8 mouse cellular contexts compared by ENCODE assay signal in the genomic region with DNA sequence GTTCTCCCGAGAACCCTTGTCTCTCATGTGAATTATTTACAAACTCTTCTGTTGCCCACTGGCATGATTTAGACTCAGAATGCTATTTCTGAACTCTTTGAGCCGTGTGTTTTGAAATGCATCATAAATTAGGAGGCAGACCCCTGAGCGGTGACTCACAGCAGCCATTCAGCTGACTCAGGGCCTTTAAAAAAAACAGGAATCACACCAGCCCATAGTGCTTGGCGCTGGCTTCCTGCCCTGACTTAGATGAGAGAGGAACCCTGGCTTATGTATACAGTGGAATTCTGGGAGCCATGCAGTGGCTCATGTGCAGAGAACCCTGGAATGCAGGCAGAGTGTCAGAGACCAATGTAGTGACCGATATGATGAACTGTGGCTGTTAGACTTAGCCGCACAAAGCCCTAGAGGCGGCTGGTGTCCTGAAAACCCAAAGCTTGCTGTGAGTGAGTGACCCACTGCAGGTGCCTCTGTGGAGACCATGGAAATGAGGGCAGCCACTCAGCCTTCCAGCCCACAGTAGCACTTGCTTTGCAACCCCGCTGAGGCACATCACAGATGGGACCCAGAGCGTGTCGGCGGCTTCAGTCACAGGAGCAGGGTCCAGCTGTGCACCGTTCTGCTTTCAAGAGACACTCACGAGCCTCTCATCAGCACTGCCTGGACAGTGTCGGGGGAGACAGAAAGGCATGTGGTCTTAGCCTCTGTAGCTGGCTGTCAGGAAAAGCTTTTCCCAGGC.
DNase-seq lines count a peak whose midpoint lies in the region; ATAC-seq and TF ChIP-seq lines count a peak whose summit lies in the region.

No protein-coding gene starts in this region.

- H3K27me3 ChIP-seq in heart, embryonic 11.5 days (ENCODE audit: control insufficient read depth, insufficient read depth, low read length), result peaks cover 5% of the 10 kb centered on the region; the same call in 1 of the 2 replicates
- H3K27me3 ChIP-seq in kidney, embryonic 15.5 days, result no peaks in the 10 kb centered on the region
- H3K27me3 ChIP-seq in stomach, embryonic 16.5 days (ENCODE audit: control insufficient read depth, insufficient read depth, low read length), result no peaks in the 10 kb centered on the region

- 0 out of 2 replicates have a peak, but pooled peaks have one; percentile 46 for ATAC-seq in heart, embryonic 11.5 days (replicated peaks; ENCODE audit: insufficient number of reproducible peaks, low FRiP score, low TSS enrichment)
- ATAC-seq in kidney, embryonic 15.5 days (replicated peaks; ENCODE audit: low FRiP score), result peak; percentile 75
- peak; percentile 52; the same call in 1 of the 2 replicates for ATAC-seq in stomach, embryonic 16.5 days (ENCODE audit: insufficient read depth, low FRiP score)

- H3K36me3 ChIP-seq in heart, embryonic 11.5 days (ENCODE audit: control insufficient read depth, insufficient read depth, low read length), result peaks cover 6% of the 10 kb centered on the region; the same call in 1 of the 2 replicates
- H3K36me3 ChIP-seq in kidney, embryonic 15.5 days, result peaks cover 52% of the 10 kb centered on the region
- H3K36me3 ChIP-seq in stomach, embryonic 16.5 days (ENCODE audit: control insufficient read depth, insufficient read depth, low read length), result peaks cover 8% of the 10 kb centered on the region

- 0 out of 2 replicates have a peak overlapping the region, but pooled peaks have one; percentile 11 for H3K4me2 ChIP-seq in heart, embryonic 11.5 days
- H3K4me2 ChIP-seq in kidney, embryonic 15.5 days, result peak overlapping the region; percentile 29
- 0 out of 2 replicates have a peak overlapping the region, but pooled peaks have one; percentile 2 for H3K4me2 ChIP-seq in stomach, embryonic 16.5 days (ENCODE audit: low read depth, low read length)

- H3K4me1 ChIP-seq in bone marrow macrophage, adult 2 months (ENCODE audit: control insufficient read depth, insufficient read depth, low read length), result peaks cover 20% of the 10 kb centered on the region
- H3K4me1 ChIP-seq in heart, embryonic 11.5 days (ENCODE audit: control insufficient read depth, insufficient read depth, low read length), result peaks cover 58% of the 10 kb centered on the region
- H3K4me1 ChIP-seq in kidney, embryonic 15.5 days, result peaks cover 80% of the 10 kb centered on the region
- peaks cover 37% of the 10 kb centered on the region for H3K4me1 ChIP-seq in stomach, embryonic 16.5 days (ENCODE audit: control insufficient read depth, insufficient read depth, low read length)

- peak overlapping the region; percentile 73 for H3K27ac ChIP-seq in bone marrow macrophage, adult 2 months (ENCODE audit: insufficient read depth, low read depth, low read length)
- H3K27ac ChIP-seq in heart, embryonic 11.5 days (ENCODE audit: low read depth, low read length), result peak overlapping the region; percentile 75
- peak overlapping the region; percentile 90 for H3K27ac ChIP-seq in kidney, embryonic 15.5 days
- peak overlapping the region; percentile 72 for H3K27ac ChIP-seq in stomach, embryonic 16.5 days (ENCODE audit: low read length)

- DNase-seq in Muller cell, postnatal 12 days (ENCODE audit: inconsistent ontology term), result peak; percentile 92
- peak; percentile 82 for DNase-seq in lung, postnatal 10 days
- no peak for DNase-seq in layer of hippocampus, adult 18-20 months (ENCODE audit: low spot score in 2 of 2)
- DNase-seq in gastrocnemius, adult 8-10 months (ENCODE audit: low spot score in 2 of 2), result no peak

- no peak overlapping the region for H3K4me3 ChIP-seq in bone marrow macrophage, adult 2 months (ENCODE audit: insufficient read depth, low read length)
- H3K4me3 ChIP-seq in heart, embryonic 11.5 days (ENCODE audit: low read depth, low read length), result no peak overlapping the region
- H3K4me3 ChIP-seq in kidney, embryonic 15.5 days (replicated peaks), result no peak overlapping the region
- no peak overlapping the region for H3K4me3 ChIP-seq in stomach, embryonic 16.5 days (replicated peaks; ENCODE audit: low read length)

- 20% methylated on average over 14 of the region's 14 CpGs for WGBS in heart, embryonic 11.5 days (ENCODE audit: insufficient replicate concordance)
- 11% methylated on average over 14 of the region's 14 CpGs for WGBS in kidney, embryonic 15.5 days
- 31% methylated on average over 14 of the region's 14 CpGs for WGBS in stomach, embryonic 16.5 days

- no peak for TF ChIP-seq CTCF in bone marrow macrophage, adult 2 months (IDR thresholded peaks at IDR 0.05; ENCODE audit: low read depth, low read length)

- no peaks in the 10 kb centered on the region for H3K9me3 ChIP-seq in heart, embryonic 11.5 days (replicated peaks; ENCODE audit: control insufficient read depth, low read length)
- no peaks in the 10 kb centered on the region for H3K9me3 ChIP-seq in kidney, embryonic 15.5 days (replicated peaks)
- no peaks in the 10 kb centered on the region for H3K9me3 ChIP-seq in stomach, embryonic 16.5 days (replicated peaks; ENCODE audit: control insufficient read depth, low read length)

- TF ChIP-seq POLR2A in bone marrow macrophage, adult 2 months (IDR thresholded peaks at IDR 0.05; ENCODE audit: borderline replicate concordance, low read depth, low read length), result no peak

- no peak overlapping the region for H3K9ac ChIP-seq in heart, embryonic 11.5 days (ENCODE audit: low read depth, low read length)
- no peak overlapping the region; the same call in 1 of the 2 replicates for H3K9ac ChIP-seq in kidney, embryonic 15.5 days
- H3K9ac ChIP-seq in stomach, embryonic 16.5 days (ENCODE audit: low read length), result 0 out of 2 replicates have a peak overlapping the region, but pooled peaks have one; percentile 41

Comparison
In these comparisons a context has a peak if more than half of its experiments do, and no peak if none do; other contexts are left out.
1. DNase-seq: peak in Muller cell, postnatal 12 days (single experiment) and lung, postnatal 10 days (single experiment); none in layer of hippocampus, adult 18-20 months (0 of 2) and gastrocnemius, adult 8-10 months (0 of 2).
2. Peak in every context shown above with its lines, with median percentiles within 50 percentile points of each other: H3K27ac ChIP-seq, ATAC-seq and H3K4me2 ChIP-seq.